Mouse (Mus musculus) E14TG2a.4 (cell line): ENCODE data around the gene Atp8a1.

ENCODE experiments used
- H3K27me3 ChIP-seq: 2 replicates; pipeline ENCODE4 v1.6.1; 2014; ENCODE audit warnings: low read length, control low read depth; ENCODE audit not compliant: insufficient read depth
- H3K36me3 ChIP-seq: 2 replicates; pipeline ENCODE4 v1.6.1; 2014; ENCODE audit warnings: low read length, control low read depth; ENCODE audit not compliant: insufficient read depth
- H3K4me1 ChIP-seq: replicated peaks from 2 replicates; pipeline ENCODE4 v1.6.1; 2014; ENCODE audit warnings: low read depth, low read length, control low read depth
- H3K4me3 ChIP-seq: replicated peaks from 2 replicates; pipeline ENCODE4 v1.5.1; 2014; ENCODE audit warnings: mild to moderate bottlenecking, low read length
- H3K9me3 ChIP-seq: 2 replicates; pipeline ENCODE4 v1.6.1; 2014; ENCODE audit warnings: low read length, control low read depth
- CTCF ChIP-seq: conservative IDR thresholded peaks from 2 replicates; pipeline ENCODE4 v1.5.1; 2014; ENCODE audit warnings: low read length
- NANOG ChIP-seq: IDR thresholded peaks from 2 replicates; pipeline ENCODE4 v1.6.1; 2014; ENCODE audit warnings: borderline replicate concordance, low read length, mixed read lengths
- POU5F1 ChIP-seq: IDR thresholded peaks from 2 replicates; pipeline ENCODE4 v1.6.1; 2014; ENCODE audit warnings: low read length, borderline replicate concordance

Gene Atp8a1

DNA sequence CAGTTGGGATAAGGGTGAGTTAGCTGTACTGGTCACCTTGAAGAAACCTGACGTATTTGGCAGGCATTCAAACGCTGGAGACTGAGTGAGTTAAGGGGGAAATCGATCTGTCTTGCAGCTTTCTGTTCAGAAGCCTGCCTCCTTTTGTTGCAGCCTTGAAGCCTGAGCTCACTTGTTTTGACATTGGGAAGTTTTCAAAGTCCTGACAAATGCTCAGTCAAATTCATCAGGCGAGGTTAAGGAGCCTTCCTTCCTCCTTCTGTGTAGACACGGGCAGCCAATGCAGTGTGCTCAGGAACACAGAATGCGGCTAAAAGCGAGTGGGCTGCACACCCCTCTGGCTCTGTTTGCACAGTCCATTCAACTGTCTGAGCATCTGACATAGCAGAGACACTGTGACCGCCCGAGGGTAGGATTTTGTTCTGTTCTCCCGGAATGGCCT lies 16.7 kb upstream of the Atp8a1 start:
- TF ChIP-seq NANOG = no peak
- TF ChIP-seq CTCF = no peak
- TF ChIP-seq POU5F1 = no peak
- no peak overlapping the region for H3K4me3 ChIP-seq
- H3K4me1 ChIP-seq = peaks cover 19% of the 10 kb centered on the region
- no peaks in the 10 kb centered on the region for H3K36me3 ChIP-seq
- H3K27me3 ChIP-seq = 0 out of 2 replicates have a peak, but pooled peaks cover 5% of the 10 kb centered on the region
- H3K9me3 ChIP-seq = no peaks in the 10 kb centered on the region

DNA sequence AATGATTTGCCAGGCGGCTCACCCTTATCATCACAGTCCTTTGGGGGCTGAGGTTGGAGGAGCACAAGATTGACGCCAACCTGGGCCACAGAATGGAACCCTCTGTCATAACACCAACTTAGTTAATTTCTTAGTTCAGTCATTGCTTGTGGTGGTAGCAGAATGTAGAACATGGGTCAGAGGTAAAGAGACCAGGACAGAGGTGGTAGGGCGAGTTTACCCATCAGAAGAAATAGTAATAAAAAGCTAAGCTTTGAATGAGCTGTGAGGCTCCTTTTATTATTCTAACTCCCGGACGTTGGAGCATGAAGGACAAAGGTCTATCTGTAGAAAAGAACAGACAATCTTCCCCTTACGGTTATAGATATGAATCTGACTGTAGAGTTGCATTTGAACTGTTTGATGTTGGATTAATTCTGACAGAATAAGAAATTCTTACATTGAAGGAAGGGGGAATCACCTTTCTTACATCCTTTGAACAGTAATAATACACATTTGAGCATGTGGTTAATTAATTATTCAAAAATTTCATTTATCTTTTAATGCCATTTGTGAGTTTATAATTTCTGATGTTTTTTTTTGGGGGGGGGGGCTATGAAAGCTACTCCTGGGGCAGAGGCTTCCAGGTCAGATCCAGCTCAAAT lies 7.9 kb upstream of the Atp8a1 start:
- Histone ChIP-seq H3K9me3 (no peaks in the 10 kb centered on the region), H3K4me1 (peaks cover 11% of the 10 kb centered on the region), H3K36me3 (no peaks in the 10 kb centered on the region), H3K27me3 (no peaks in the 10 kb centered on the region), H3K4me3 (no peak overlapping the region)
- TF ChIP-seq NANOG (no peak), POU5F1 (no peak), CTCF (no peak)

DNA sequence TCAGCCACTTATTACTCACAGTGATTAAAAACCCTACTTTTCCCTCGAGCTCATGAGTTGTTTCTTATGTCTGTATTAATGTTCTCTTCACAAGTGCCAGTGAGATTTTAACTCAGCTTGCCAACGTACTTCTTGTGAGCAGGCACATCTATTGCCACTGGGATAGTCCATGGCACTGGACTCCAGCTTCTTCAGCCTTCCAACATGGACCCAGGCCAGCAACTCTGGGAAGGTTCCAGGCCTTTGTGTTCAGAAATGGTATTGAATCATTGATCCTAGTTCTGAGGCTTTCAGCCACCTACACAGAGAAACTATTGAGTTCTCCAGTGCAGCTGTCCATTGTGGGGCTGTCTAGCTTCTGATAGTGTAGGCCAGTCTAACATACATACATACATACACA lies 5.6 kb upstream of the Atp8a1 start:
- H3K36me3 ChIP-seq = no peaks in the 10 kb centered on the region
- H3K4me1 ChIP-seq = peaks cover 31% of the 10 kb centered on the region
- no peaks in the 10 kb centered on the region for H3K9me3 ChIP-seq
- no peak for TF ChIP-seq CTCF
- TF ChIP-seq NANOG = no peak
- TF ChIP-seq POU5F1 = no peak
- no peaks in the 10 kb centered on the region for H3K27me3 ChIP-seq
- no peak overlapping the region for H3K4me3 ChIP-seq

DNA sequence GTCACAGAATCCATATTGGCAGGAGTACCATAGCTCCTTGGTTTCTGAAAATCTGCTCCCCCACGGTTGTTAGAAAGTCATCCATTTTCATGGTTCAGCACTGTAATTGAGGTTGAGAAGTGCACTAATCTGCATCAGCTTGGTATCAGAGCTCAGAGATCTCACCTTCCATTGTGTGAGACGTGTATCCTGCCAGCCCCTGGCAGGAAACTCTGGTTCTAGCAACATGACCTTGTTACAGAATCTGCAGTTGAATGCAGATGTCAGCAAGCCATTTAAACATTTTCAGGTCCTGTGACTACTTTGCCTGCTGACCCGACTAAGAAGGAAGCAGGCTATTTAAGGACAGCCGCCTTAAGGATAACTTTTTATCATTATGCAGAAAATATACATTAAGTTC lies 2.2 kb upstream of the Atp8a1 start:
- Histone ChIP-seq H3K4me1 (peaks cover 58% of the 10 kb centered on the region), H3K36me3 (no peaks in the 10 kb centered on the region), H3K9me3 (no peaks in the 10 kb centered on the region), H3K27me3 (peaks cover 11% of the 10 kb centered on the region), H3K4me3 (no peak overlapping the region)
- TF ChIP-seq NANOG (peak; percentile 31; the same call in 1 of the 2 replicates), POU5F1 (no peak), CTCF (no peak)

DNA sequence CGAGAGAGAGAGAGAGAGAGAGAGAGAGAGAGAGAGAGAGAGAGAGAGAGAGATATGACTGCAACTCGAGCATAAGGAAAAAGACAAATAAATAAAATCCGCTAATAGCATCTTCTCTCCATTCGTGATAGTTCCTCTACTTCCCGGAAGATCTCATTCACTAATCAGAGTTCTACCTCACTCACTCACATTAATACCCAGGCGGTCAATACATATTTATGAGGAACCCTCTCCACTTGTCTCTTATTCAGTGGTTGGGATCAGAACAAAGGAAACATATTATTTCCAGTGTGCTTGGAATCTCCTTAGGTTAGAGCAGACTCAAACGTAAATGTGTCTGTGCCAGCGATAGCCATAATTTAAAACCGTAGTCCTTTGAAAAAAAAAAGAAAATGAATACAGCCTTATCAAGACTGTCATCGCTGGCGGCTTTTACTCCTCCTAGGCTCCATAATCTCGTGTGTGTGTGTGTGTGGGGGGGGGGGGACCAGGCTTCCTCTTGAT lies 1.3 kb upstream of the Atp8a1 start:
- no peaks in the 10 kb centered on the region for H3K9me3 ChIP-seq
- peaks cover 11% of the 10 kb centered on the region for H3K27me3 ChIP-seq
- no peak overlapping the region for H3K4me3 ChIP-seq
- peaks cover 66% of the 10 kb centered on the region for H3K4me1 ChIP-seq
- no peaks in the 10 kb centered on the region for H3K36me3 ChIP-seq
- TF ChIP-seq CTCF (no peak), POU5F1 (no peak), NANOG (no peak)

DNA sequence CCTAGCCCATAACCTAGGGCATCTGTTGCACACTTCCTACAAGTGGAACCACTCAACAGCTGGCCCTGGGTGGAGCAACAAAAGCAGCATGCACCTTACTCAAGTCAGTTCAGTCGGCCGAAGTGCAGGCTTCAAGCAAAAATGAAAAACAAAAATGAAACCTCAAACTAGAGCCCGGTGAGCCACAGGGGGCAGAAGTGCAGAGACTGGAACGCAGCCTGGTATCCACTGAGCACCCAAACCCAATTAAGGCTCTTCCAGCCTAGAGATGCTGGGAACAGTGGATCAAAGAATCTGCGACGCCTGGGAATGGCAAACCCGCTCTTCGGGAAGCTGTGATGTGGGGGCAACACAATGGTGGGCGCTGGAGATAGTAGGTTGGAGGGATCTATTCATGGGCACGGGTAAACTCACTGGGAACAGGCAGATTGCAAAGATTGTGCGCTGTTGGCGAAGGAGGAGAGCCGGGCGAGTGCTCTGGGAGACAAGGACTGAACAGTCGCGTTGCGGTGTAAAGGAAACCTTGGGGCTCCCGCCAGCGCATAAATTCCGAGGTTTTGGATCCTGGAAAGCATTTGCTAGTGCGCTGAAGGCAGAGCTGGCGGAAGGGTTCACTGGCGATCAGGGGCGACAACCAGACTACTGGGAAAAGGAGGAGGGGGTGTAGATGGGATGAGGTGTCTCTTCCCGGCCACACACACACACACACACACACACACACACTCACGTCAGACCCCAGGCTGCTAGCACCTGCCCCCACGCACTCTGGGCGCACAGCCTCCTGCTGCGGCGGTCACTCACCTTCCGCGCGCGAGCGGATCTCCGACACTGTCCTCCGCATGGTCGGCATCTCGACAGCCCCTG lies 641 bp downstream of the Atp8a1 start:
- Histone ChIP-seq H3K36me3 (no peaks in the 10 kb centered on the region), H3K27me3 (peaks cover 11% of the 10 kb centered on the region), H3K4me3 (peak overlapping the region; percentile 92), H3K9me3 (no peaks in the 10 kb centered on the region), H3K4me1 (peaks cover 86% of the 10 kb centered on the region)
- TF ChIP-seq CTCF (no peak), POU5F1 (no peak)

DNA sequence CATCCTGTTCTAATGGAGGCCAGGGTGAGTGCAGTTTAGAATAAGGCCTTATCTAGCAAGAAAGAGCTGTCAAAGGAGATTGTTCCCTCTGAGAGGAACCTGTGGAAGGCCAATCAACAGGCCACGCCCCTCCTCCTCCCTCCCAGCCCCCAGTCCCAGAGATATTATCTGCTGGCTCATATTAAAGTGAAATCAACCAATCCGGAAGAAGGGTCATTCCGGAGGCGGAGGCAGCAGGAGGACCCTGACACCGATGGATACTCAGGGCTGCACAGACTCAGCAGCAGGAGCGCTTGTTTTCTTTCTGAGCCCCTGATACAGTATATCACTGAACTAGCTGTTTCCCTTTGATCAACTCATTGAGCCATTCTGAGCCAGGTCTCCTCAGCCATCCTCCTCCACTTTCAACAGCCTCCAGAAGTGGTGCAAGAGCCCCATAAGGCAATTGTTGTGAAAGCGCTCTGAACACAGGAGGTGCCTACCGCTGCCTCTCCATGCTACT lies 2.0 kb downstream of the Atp8a1 start:
- H3K4me3 ChIP-seq = no peak overlapping the region
- no peaks in the 10 kb centered on the region for H3K36me3 ChIP-seq
- peaks cover 11% of the 10 kb centered on the region for H3K27me3 ChIP-seq
- H3K9me3 ChIP-seq = no peaks in the 10 kb centered on the region
- TF ChIP-seq POU5F1 = no peak
- TF ChIP-seq CTCF = no peak
- TF ChIP-seq NANOG = no peak
- peaks cover 88% of the 10 kb centered on the region for H3K4me1 ChIP-seq

DNA sequence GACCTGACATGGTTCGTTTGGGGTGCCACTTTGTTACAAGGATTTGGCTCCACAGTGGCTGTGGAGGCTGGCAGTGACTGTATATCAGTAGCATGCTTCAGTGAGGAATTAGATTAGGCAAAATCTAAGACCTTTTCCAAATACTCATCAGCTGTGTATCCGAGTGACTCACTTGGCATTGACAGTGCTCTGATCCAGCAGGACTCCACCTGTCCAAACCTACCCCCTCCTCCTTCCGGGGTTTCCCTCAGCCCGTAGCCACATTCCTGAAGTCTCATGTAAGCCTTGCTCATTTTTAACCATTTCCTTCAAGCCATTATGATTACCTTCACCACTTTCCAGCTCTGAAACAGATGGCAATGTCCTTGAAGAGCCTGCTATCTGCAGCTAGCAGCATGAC lies 3.2 kb downstream of the Atp8a1 start:
- TF ChIP-seq NANOG = no peak
- no peak for TF ChIP-seq POU5F1
- TF ChIP-seq CTCF = no peak
- Histone ChIP-seq H3K9me3 (no peaks in the 10 kb centered on the region), H3K4me3 (no peak overlapping the region), H3K4me1 (peaks cover 76% of the 10 kb centered on the region), H3K27me3 (peaks cover 11% of the 10 kb centered on the region), H3K36me3 (no peaks in the 10 kb centered on the region)
